Mouse (Mus musculus) CD8-positive naive resting alpha-beta T cell, adult 2 months (primary cell): ENCODE data around the gene Ucn2.

Source experiments
- DNase-seq, 2 experiments: peaks; one replicate each; pipeline ENCODE4 v3.0.0; 2022; ENCODE audit warnings: low read depth in 2 of 2, low spot score in 2 of 2

Ucn2 gene

DNA sequence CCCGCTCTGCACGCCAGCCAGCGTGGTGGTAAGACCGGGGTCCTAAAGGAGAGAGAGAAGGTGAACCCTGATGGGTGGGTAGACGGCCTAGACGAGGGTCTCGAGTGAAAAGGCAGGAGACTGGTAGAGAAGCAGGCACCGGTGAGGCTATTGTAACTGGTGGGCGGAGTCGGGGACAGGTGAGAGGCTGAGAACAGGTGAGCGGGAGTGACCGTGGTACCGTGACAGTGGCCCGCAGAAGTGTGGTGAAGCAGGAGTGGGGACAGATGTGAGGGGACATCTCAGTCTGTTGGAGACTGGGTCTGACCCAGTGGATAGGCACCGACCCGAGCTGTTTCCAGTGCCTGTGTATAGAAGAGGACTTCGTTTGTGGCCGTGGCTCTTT, 6.3 kb downstream of the Ucn2 start:
- no peak for DNase-seq

DNA sequence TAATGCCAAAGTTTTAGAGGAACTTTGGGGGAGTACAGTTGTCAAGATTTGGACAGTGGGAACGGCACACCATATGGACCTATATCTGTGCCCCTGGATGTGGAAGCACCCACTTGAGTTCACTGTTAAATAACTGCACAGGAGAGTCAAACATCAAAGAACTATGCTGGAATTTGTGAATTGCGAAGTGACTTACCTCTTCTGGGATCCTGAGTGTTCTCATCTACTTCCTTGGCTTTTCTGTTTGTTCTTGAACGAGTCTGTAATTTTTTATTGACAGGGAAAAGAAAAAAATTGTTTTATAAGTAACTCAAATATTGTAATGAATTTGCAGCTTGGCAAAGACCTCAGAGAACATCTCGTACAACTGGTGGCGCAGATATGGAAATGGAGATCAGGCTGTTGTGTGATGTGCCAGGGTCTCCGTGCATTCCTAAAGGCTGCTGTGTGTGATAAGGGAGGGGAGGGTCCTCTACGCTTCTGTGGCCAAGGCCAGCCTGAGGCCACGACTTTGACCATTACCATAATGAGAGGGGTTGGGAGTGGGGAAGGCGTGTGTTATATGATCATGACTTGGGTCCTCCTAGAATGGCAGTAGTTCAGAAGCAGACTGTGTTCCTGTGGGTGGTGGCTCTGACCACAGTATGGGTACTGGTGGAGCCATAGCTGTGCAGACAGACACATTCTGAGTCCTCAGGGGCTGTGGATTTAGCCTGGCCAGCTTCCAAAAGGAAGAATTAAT, 7.0 kb downstream of the Ucn2 start:
- no peak for DNase-seq

DNA sequence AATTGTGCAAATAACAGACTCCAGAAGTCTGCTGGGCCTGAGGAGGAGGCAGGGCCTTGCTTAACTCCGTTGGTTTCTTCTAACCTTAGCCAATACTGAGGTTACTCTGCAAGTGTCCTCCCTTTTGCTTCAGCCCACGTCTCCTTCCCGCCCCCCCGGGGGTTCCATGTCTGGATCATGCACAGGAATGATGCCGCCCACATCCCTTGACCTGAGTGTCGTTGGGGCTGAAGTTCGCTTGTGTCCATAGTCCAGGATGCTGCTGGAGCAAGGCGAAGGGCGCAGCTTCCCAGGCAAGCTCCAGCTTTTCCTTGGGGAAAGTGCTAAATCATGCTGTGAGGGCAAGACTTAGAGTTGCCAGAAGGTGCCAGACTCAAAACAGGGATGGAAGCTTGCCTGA, 10.6 kb downstream of the Ucn2 start:
- no peak for DNase-seq

GRCm38 (mm10) chr9:108998287-108999166, 12.7 kb downstream of the Ucn2 start:
- no peak for DNase-seq

DNA sequence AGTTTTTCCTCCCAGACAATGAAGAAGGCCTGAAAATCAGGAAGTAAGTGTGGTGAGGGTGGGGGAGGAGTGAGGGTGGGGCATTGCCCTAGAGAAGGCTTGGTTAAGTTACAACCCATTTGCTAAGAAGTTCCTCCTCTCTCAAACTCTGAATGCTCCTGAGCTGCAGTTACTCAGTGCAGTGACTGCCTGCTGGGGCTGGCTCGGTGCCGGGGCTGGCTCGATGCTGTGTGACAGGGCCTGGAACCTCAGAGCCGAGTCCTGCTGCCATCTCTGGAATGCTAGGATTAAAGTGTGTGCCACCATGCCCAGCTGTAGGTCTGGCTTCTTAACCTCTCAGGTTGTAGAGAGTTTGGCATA, 13.3 kb downstream of the Ucn2 start:
- DNase-seq, result no peak

GRCm38 (mm10) chr9:109000726-109001125, 14.9 kb downstream of the Ucn2 start:
- peak; percentile 47 to 63 for DNase-seq

GRCm38 (mm10) chr9:109003201-109003600, 17.4 kb downstream of the Ucn2 start:
- peak; percentile 58 to 70 for DNase-seq

DNA sequence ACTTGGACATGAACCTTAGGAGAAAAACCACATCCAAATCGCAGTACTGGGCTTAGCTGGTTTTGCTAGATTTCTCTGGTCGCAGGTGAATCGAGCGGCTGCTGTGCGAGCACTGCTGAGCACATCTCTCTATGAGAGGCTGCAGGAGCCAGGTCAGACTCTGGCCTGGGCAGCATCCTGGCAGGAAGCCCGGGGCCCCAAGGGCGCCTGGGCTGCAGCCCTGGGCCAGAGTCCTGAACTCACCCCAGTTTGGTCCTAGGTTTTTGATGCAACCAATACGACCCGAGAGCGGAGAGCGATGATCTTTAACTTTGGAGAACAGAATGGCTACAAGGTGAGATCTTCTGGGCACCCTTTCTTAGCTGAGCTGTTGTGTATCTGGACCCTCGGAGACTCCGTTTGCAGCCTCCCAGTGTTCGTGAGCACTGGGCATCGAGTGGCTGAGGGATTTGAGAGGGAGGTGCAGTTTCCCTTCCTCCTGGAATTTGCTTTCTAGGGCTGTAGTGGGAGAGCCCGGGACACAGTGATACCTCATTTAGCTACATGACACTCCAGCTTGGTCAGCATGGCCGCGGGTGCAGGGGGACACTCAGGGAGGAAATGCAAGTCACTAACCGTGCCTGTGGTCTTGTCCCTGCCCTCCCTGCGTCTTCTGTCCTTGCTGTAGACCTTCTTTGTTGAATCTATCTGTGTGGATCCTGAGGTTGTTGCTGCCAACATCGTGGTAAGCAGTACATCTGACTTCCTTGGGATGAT, 21.4 kb downstream of the Ucn2 start:
- DNase-seq, result no peak

- no peak for DNase-seq
Measured at GRCm38 (mm10) chr9:109008081-109008480, 22.3 kb downstream of the Ucn2 start.

- DNase-seq, result no peak
Measured at GRCm38 (mm10) chr9:109008994-109009635, 23.3 kb downstream of the Ucn2 start.

- no peak for DNase-seq
Measured at GRCm38 (mm10) chr9:109009636-109010315, 24.0 kb downstream of the Ucn2 start.

GRCm38 (mm10) chr9:109010316-109010690, 24.5 kb downstream of the Ucn2 start:
- no peak for DNase-seq

GRCm38 (mm10) chr9:109015397-109015796, 29.6 kb downstream of the Ucn2 start:
- DNase-seq, result no peak

GRCm38 (mm10) chr9:109016973-109017604, 31.3 kb downstream of the Ucn2 start:
- no peak for DNase-seq

DNA sequence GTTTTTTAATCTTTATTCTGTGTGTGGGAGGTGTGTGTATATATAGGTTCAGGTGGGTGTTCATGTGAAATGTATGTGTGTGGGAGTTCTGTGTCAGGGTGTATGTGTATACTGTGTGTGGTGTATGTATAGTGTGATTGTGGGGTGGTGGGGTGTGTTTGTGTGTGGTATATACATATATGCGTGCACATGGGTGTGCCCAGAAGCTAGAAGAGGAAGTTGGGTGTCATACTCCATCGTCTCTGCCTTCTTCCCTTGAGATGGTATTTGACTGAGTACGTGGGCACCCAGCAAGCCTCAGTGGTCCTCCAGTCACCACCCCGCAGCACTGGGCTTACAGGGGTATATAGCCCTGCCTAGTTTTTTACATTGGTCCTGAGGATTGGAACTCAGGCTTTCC, 35.6 kb downstream of the Ucn2 start:
- no peak for DNase-seq

- DNase-seq, result no peak
Measured at GRCm38 (mm10) chr9:109022866-109023685, 37.3 kb downstream of the Ucn2 start.

DNA sequence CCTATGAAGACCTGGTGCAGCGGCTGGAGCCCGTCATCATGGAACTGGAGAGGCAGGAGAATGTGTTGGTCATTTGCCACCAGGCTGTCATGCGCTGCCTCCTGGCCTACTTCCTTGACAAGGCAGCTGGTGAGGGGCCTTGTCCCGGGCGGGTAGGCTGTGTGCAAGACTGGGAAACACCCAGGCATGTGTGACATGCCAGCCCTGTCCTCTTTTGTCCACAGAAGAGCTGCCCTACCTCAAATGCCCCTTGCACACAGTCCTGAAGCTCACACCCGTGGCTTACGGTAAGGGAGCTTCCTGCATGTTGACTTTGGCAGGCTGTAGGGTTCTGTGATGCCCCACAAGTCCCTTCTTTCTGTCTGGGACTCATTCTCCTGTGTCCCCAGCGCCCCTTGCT, 41.7 kb downstream of the Ucn2 start:
- DNase-seq, result no peak

GRCm38 (mm10) chr9:109028421-109028820, 42.6 kb downstream of the Ucn2 start:
- DNase-seq, result no peak

DNA sequence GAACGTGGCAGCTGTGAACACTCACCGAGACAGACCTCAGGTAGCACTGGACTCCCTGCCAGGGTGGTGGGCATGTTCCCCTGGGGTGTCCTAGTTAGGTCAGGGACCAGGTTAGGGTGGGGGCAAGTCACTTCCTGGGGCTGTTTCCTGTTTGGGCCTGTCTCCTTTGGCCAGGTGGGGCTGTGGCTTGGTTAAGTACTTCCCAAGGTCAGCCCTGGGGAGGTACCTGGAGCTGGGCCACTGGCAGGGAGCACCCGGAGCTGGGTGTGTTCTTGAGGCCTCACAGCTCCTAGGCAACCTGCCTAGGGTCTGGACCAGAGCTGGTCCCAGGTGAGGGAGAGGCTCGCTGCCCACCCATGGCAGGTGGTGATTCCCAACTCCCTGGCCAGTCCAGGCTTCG, 43.1 kb downstream of the Ucn2 start:
- no peak for DNase-seq
